Mouse (Mus musculus): ENCODE data around the gene Arhgef28. TPM values are rescaled to one million over a fixed set of nuclear protein-coding genes. Genes with fewer than 3 reads are reported as not detected.
A peak's percentile ranks its signal among the peaks of the same experiment; 100 is the strongest.

Arhgef28 gene
- polyA plus RNA-seq, 1 experiment from 2014 or later: 9.9 TPM

DNA sequence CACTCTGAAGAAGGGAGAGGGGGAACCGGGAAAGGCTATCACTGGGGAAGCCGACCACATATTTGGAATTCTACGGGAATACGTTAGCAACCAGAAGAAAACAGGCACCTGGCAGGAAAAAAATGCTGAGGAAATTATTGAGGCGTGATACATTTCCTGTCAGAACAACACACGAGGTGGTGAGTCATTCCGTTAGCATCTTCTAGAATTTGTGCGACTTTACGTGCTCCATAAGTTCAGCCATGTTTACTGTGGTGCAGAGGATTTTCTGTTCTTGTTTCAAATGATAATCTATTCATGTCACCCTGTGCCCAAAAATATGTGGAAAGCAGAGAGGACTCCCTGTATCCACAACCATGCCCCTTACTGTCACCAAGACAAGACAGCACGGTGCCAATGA is 13.6 kb downstream of the Arhgef28 start:
- Histone ChIP-seq H3K9ac (ENCODE audit: low read length) (no peak overlapping the region), H3K9me3 (replicated peaks; ENCODE audit: control insufficient read depth, low read length) (no peaks in the 10 kb centered on the region), H3K36me3 (ENCODE audit: control insufficient read depth, insufficient read depth, low read length) (no peaks in the 10 kb centered on the region), H3K27me3 (replicated peaks; ENCODE audit: control insufficient read depth, insufficient read depth, low read length) (no peaks in the 10 kb centered on the region), H3K4me1 (ENCODE audit: control insufficient read depth, insufficient read depth, low read length) (no peaks in the 10 kb centered on the region), H3K4me2 (ENCODE audit: low read length) (no peak overlapping the region), H3K27ac (ENCODE audit: low read depth, low read length) (no peak overlapping the region), H3K4me3 (ENCODE audit: low read depth, low read length) (no peak overlapping the region)
- no peak for ATAC-seq
- WGBS: 82% methylated on average over 10 of the region's 10 CpGs
- DNase-seq (ENCODE audit: low spot score): no peak

GRCm38 (mm10) chr13:98188500-98188899 is 17.7 kb downstream of the Arhgef28 start:
- Histone ChIP-seq H3K27me3 (replicated peaks; ENCODE audit: control insufficient read depth, insufficient read depth, low read length) (0 out of 2 replicates have a peak, but pooled peaks cover under 1% of the 10 kb centered on the region), H3K36me3 (ENCODE audit: control insufficient read depth, insufficient read depth, low read length) (no peaks in the 10 kb centered on the region), H3K9ac (ENCODE audit: low read length) (no peak overlapping the region), H3K4me2 (ENCODE audit: low read length) (no peak overlapping the region), H3K4me1 (ENCODE audit: control insufficient read depth, insufficient read depth, low read length) (peaks cover 5% of the 10 kb centered on the region; the same call in 1 of the 2 replicates), H3K4me3 (ENCODE audit: low read depth, low read length) (no peak overlapping the region), H3K27ac (ENCODE audit: low read depth, low read length) (no peak overlapping the region), H3K9me3 (replicated peaks; ENCODE audit: control insufficient read depth, low read length) (no peaks in the 10 kb centered on the region)
- 89% methylated on average over 2 of the region's 2 CpGs for WGBS
- DNase-seq (ENCODE audit: low spot score) (no peak), ATAC-seq (no peak)

DNA sequence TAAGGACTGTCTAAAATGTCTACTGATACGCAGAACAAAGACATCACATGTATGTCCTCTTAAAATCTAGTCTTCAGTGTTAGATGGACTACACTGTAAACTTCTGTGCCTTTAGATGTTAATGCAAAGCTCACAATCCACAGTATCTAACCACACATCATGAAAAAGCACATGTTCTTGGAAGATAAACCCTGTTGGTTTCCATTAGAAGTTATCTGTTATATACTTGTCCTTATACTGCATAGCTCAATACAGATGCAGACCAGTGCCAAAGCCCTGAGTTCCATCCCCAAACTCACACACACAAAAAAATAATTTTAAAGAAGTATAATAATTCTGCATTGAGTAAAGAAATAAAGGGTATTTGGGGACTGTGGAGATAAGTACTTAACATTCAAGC is 18.3 kb downstream of the Arhgef28 start:
- 0 out of 2 replicates have a peak, but pooled peaks cover 3% of the 10 kb centered on the region for H3K27me3 ChIP-seq (replicated peaks; ENCODE audit: control insufficient read depth, insufficient read depth, low read length)
- H3K4me1 ChIP-seq (ENCODE audit: control insufficient read depth, insufficient read depth, low read length): peaks cover 5% of the 10 kb centered on the region; the same call in 1 of the 2 replicates
- no peak overlapping the region for H3K9ac ChIP-seq (ENCODE audit: low read length)
- DNase-seq (ENCODE audit: low spot score) (no peak), ATAC-seq (no peak)
- H3K4me2 ChIP-seq (ENCODE audit: low read length): no peak overlapping the region
- no peaks in the 10 kb centered on the region for H3K36me3 ChIP-seq (ENCODE audit: control insufficient read depth, insufficient read depth, low read length)
- no peak overlapping the region for H3K4me3 ChIP-seq (ENCODE audit: low read depth, low read length)
- no peaks in the 10 kb centered on the region for H3K9me3 ChIP-seq (replicated peaks; ENCODE audit: control insufficient read depth, low read length)
- H3K27ac ChIP-seq (ENCODE audit: low read depth, low read length): no peak overlapping the region
- 100% methylated on average over 1 of the region's 1 CpGs for WGBS

DNA sequence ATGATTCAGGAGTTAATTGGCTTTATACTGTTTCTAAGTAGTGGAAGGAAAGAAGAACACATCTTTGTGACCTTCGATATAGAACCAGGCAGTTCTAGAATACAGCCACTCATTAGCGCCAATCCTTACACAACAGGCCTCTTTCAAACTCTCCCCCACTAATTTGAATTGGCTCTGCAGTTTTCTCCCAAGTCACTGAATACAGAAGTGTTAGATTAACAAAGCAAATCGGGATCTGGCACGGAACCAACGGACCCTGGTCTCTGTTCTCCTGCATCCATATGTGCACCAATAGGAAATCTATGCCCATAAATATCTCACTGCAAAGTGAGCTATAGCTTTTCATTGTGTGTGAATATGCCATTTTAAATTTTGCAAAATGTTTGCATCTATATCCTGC is 20.1 kb downstream of the Arhgef28 start:
- Histone ChIP-seq H3K27ac (ENCODE audit: low read depth, low read length) (no peak overlapping the region), H3K4me1 (ENCODE audit: control insufficient read depth, insufficient read depth, low read length) (peaks cover 5% of the 10 kb centered on the region; the same call in 1 of the 2 replicates), H3K27me3 (replicated peaks; ENCODE audit: control insufficient read depth, insufficient read depth, low read length) (0 out of 2 replicates have a peak, but pooled peaks cover 3% of the 10 kb centered on the region), H3K9me3 (replicated peaks; ENCODE audit: control insufficient read depth, low read length) (no peaks in the 10 kb centered on the region), H3K36me3 (ENCODE audit: control insufficient read depth, insufficient read depth, low read length) (no peaks in the 10 kb centered on the region), H3K9ac (ENCODE audit: low read length) (no peak overlapping the region), H3K4me3 (ENCODE audit: low read depth, low read length) (no peak overlapping the region), H3K4me2 (ENCODE audit: low read length) (no peak overlapping the region)
- ATAC-seq (peak; percentile 62; the same call in 1 of the 2 replicates), DNase-seq (ENCODE audit: low spot score) (peak; percentile 83)
- WGBS: 8% methylated on average over 5 of the region's 5 CpGs

DNA sequence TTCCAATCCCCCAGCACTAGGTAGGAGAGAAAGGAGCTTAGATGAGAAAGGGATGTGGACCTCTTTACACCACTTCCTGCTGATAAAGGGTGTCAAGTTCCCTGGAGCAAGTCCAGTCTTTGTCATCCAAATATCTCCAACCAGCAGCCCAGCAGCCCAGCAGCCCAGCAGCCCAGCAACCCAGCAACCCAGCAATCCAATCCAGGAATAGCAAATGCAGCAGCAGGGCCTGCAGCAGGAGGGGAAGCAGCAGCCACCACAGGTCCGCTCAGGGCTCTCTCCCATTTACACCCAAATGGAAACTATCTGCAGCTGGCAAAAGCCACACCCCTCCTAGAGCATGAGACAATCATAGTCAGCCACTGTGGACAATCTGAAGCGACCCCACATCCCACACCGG is 21.6 kb downstream of the Arhgef28 start:
- H3K9me3 ChIP-seq (replicated peaks; ENCODE audit: control insufficient read depth, low read length): no peaks in the 10 kb centered on the region
- H3K4me1 ChIP-seq (ENCODE audit: control insufficient read depth, insufficient read depth, low read length): peaks cover 5% of the 10 kb centered on the region; the same call in 1 of the 2 replicates
- H3K9ac ChIP-seq (ENCODE audit: low read length): no peak overlapping the region
- 0 out of 2 replicates have a peak, but pooled peaks cover 3% of the 10 kb centered on the region for H3K27me3 ChIP-seq (replicated peaks; ENCODE audit: control insufficient read depth, insufficient read depth, low read length)
- no peak overlapping the region for H3K27ac ChIP-seq (ENCODE audit: low read depth, low read length)
- no peak for ATAC-seq
- no peak overlapping the region for H3K4me2 ChIP-seq (ENCODE audit: low read length)
- no peaks in the 10 kb centered on the region for H3K36me3 ChIP-seq (ENCODE audit: control insufficient read depth, insufficient read depth, low read length)
- DNase-seq (ENCODE audit: low spot score): no peak
- no peak overlapping the region for H3K4me3 ChIP-seq (ENCODE audit: low read depth, low read length)
- WGBS: 47% methylated on average over 3 of the region's 3 CpGs

GRCm38 (mm10) chr13:98183157-98183878 is 22.9 kb downstream of the Arhgef28 start:
- ATAC-seq (no peak), DNase-seq (ENCODE audit: low spot score) (no peak)
- no peak overlapping the region for H3K4me2 ChIP-seq (ENCODE audit: low read length)
- no peaks in the 10 kb centered on the region for H3K36me3 ChIP-seq (ENCODE audit: control insufficient read depth, insufficient read depth, low read length)
- H3K4me3 ChIP-seq (ENCODE audit: low read depth, low read length): no peak overlapping the region
- H3K27ac ChIP-seq (ENCODE audit: low read depth, low read length): no peak overlapping the region
- WGBS: 78% methylated on average over 21 of the region's 21 CpGs
- peaks cover 5% of the 10 kb centered on the region; the same call in 1 of the 2 replicates for H3K4me1 ChIP-seq (ENCODE audit: control insufficient read depth, insufficient read depth, low read length)
- 0 out of 2 replicates have a peak, but pooled peaks cover 3% of the 10 kb centered on the region for H3K27me3 ChIP-seq (replicated peaks; ENCODE audit: control insufficient read depth, insufficient read depth, low read length)
- no peaks in the 10 kb centered on the region for H3K9me3 ChIP-seq (replicated peaks; ENCODE audit: control insufficient read depth, low read length)
- H3K9ac ChIP-seq (ENCODE audit: low read length): no peak overlapping the region

DNA sequence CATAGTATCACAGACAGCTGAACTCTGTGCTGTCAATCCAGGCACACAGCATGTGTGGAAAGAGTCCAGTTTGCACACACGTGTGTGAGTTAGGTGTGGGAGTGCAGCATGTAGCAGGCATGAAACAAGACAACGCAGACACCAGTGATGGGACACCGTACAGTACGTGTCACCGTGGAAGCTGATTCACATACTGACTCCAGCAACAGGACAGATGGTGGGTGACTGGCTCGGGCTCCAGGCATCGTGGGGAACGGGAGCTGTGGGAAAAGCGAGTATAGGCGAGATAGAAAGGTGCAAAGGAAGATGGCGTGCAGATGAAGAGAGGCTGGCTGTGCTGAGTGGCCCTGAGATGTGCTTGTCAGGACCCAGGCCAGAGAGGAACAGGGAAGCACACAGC is 23.9 kb downstream of the Arhgef28 start:
- H3K9me3 ChIP-seq (replicated peaks; ENCODE audit: control insufficient read depth, low read length): no peaks in the 10 kb centered on the region
- 90% methylated on average over 11 of the region's 11 CpGs for WGBS
- no peak overlapping the region for H3K27ac ChIP-seq (ENCODE audit: low read depth, low read length)
- H3K9ac ChIP-seq (ENCODE audit: low read length): no peak overlapping the region
- no peaks in the 10 kb centered on the region for H3K36me3 ChIP-seq (ENCODE audit: control insufficient read depth, insufficient read depth, low read length)
- DNase-seq (ENCODE audit: low spot score): peak; percentile 36
- H3K4me3 ChIP-seq (ENCODE audit: low read depth, low read length): no peak overlapping the region
- no peak overlapping the region for H3K4me2 ChIP-seq (ENCODE audit: low read length)
- peak; percentile 34; the same call in 1 of the 2 replicates for ATAC-seq
- H3K4me1 ChIP-seq (ENCODE audit: control insufficient read depth, insufficient read depth, low read length): peaks cover 5% of the 10 kb centered on the region; the same call in 1 of the 2 replicates
- H3K27me3 ChIP-seq (replicated peaks; ENCODE audit: control insufficient read depth, insufficient read depth, low read length): 0 out of 2 replicates have a peak, but pooled peaks cover 3% of the 10 kb centered on the region

DNA sequence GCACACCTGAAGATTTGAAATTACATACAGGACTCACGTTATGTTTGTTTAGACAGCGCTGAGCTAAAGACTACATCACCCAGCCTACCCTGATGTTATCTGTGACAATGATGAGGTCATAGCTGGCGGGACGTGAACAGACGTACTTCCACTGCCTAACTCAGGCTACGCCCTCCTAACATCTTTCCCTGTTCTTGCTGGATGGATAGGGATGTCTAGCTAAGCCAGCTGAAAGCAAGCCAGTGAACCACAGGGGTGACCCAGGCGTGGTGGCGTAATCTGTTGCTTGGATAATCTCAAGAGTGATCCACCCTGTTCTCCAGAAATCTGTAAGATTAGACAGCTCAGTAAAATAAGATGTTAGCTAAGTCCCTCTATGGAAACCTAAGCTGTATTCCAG is 25.6 kb downstream of the Arhgef28 start:
- WGBS: 85% methylated on average over 8 of the region's 8 CpGs
- no peak for DNase-seq (ENCODE audit: low spot score)
- no peak overlapping the region for H3K9ac ChIP-seq (ENCODE audit: low read length)
- no peaks in the 10 kb centered on the region for H3K36me3 ChIP-seq (ENCODE audit: control insufficient read depth, insufficient read depth, low read length)
- no peak overlapping the region for H3K4me2 ChIP-seq (ENCODE audit: low read length)
- ATAC-seq: no peak
- H3K27ac ChIP-seq (ENCODE audit: low read depth, low read length): no peak overlapping the region
- H3K4me3 ChIP-seq (ENCODE audit: low read depth, low read length): no peak overlapping the region
- 0 out of 2 replicates have a peak, but pooled peaks cover 3% of the 10 kb centered on the region for H3K27me3 ChIP-seq (replicated peaks; ENCODE audit: control insufficient read depth, insufficient read depth, low read length)
- H3K9me3 ChIP-seq (replicated peaks; ENCODE audit: control insufficient read depth, low read length): no peaks in the 10 kb centered on the region
- H3K4me1 ChIP-seq (ENCODE audit: control insufficient read depth, insufficient read depth, low read length): no peaks in the 10 kb centered on the region

DNA sequence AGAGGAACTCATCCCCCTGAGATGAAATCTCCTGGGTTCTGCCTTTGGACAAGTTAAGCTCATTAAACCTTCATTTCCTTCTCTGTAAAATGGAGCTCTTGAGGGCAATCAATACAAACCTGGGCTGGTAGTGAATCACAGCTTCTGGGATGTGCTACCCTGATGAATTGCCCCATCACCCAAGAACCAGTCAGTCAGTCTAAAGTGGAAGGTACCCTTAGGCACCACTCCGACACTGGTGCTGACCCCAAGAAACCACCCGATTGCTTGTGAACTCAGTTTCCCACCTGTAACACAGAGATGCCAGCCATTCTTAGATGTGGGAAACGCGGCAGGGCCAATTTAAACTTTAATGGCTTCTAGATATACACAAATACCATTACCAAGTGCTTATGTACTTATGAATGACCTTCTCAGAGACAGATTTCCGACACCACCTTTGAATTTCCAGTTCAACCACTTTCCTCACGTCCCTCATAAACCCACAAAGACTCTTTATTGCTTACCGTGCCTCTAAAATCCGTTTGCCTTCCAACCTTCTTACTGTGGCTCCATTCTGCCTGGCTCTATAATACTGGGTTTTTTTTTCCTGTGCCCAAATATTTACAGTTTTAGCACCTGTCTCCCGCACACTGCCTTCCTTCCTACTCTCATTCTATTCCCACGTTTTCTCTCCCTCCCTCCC is 30.8 kb downstream of the Arhgef28 start:
- H3K9me3 ChIP-seq (replicated peaks; ENCODE audit: control insufficient read depth, low read length): no peaks in the 10 kb centered on the region
- H3K4me3 ChIP-seq (ENCODE audit: low read depth, low read length): no peak overlapping the region
- 88% methylated on average over 10 of the region's 10 CpGs for WGBS
- ATAC-seq: no peak
- 0 out of 2 replicates have a peak, but pooled peaks cover 2% of the 10 kb centered on the region for H3K4me1 ChIP-seq (ENCODE audit: control insufficient read depth, insufficient read depth, low read length)
- no peaks in the 10 kb centered on the region for H3K27me3 ChIP-seq (replicated peaks; ENCODE audit: control insufficient read depth, insufficient read depth, low read length)
- no peaks in the 10 kb centered on the region for H3K36me3 ChIP-seq (ENCODE audit: control insufficient read depth, insufficient read depth, low read length)
- no peak for DNase-seq (ENCODE audit: low spot score)
- no peak overlapping the region for H3K27ac ChIP-seq (ENCODE audit: low read depth, low read length)
- no peak overlapping the region for H3K9ac ChIP-seq (ENCODE audit: low read length)
- H3K4me2 ChIP-seq (ENCODE audit: low read length): no peak overlapping the region
